9 mouse cellular contexts compared by ENCODE assay signal in the genomic region with DNA sequence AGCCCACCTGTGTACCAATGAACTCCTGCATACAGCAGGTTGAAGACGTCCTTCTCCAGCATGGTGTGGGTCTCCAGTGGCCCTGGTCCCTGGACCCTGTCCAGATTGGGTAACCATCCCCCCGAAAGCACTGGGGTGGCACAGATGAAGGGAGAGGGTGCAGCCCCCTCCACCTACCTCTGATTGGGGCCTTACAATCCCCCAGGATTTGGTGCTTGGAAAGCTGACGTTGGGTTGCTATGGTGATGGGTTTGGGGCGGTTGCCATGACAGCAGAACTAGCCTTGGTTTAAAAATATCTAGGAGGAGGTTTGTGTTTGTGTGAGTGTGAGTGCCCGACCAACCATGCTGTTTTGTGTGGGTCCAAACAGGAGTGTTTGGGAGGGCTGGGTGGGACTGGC. TPM values are rescaled to one million over a fixed set of nuclear protein-coding genes. Genes with fewer than 3 reads are reported as not detected.
A peak's percentile ranks its signal among the peaks of the same experiment; 100 is the strongest.
DNase-seq lines count a peak whose midpoint lies in the region; ATAC-seq and TF ChIP-seq lines count a peak whose summit lies in the region.
"Had no signal": no experiment of that assay in that cellular context is flagged by ENCODE, and none has a peak within 500 bp of the region (broad histone marks: within the 10 kb centered on the region; RNA-seq: fewer than 3 reads in every experiment).

No protein-coding gene starts in this region.

- no peak for TF ChIP-seq CTCF in olfactory bulb, adult 2 months (IDR thresholded peaks at IDR 0.05; ENCODE audit: insufficient read depth, low read depth, low read length)

- peaks cover 42% of the 10 kb centered on the region for H3K4me1 ChIP-seq in olfactory bulb, adult 2 months (ENCODE audit: control insufficient read depth, insufficient read depth, low read length)

- TF ChIP-seq POLR2A in olfactory bulb, adult 2 months (IDR thresholded peaks at IDR 0.05; ENCODE audit: insufficient read depth, low read depth, low read length) = peak; percentile 22; the same call in 1 of the 2 replicates

- no peak for ATAC-seq in erythroblast, adult 5-6 weeks (replicated peaks; ENCODE audit: low FRiP score, poor library complexity, severe bottlenecking)

- WGBS in olfactory bulb, adult 2 months = 15% methylated on average over 5 of the region's 5 CpGs

- peak; percentile 32 for DNase-seq in embryo, embryonic 9.5 days (ENCODE audit: extremely low spot score)
- DNase-seq in frontal cortex, postnatal 14 days (ENCODE audit: low spot score in 2 of 2) = peak; percentile 78 to 87
- DNase-seq in left cerebral cortex, adult 8-10 months (ENCODE audit: low spot score in 2 of 2) = peak; percentile 66 to 92
- DNase-seq in gastrocnemius, postnatal 36 days = no peak
- no peak for DNase-seq in natural killer cell, adult 2 months (ENCODE audit: low spot score in 2 of 2)
- DNase-seq: lung, postnatal 4 days had no signal

- intact Hi-C loops in gastrocnemius, postnatal 36 days (cut with DNase I) = no loop called here

- peak overlapping the region; percentile 99 for H3K27ac ChIP-seq in olfactory bulb, adult 2 months (ENCODE audit: insufficient read depth, low read depth, low read length)
- H3K27ac ChIP-seq: embryonic facial prominence, embryonic 13.5 days had no signal

- peak overlapping the region; percentile 25; the same call in 1 of the 2 replicates for H3K4me3 ChIP-seq in olfactory bulb, adult 2 months (ENCODE audit: insufficient read depth, low read depth, low read length)
- H3K4me3 ChIP-seq: embryonic facial prominence, embryonic 13.5 days had no signal

RNA-seq across cellular contexts. Expression of a gene that starts 2.9 kb away (rescaled TPM):
- total RNA-seq in left cerebral cortex, adult 8-10 months (2022) = 10 to 100 TPM; 67.1 to 75.1 (median 69.9) TPM
- polyA plus RNA-seq in olfactory bulb, adult 2 months (2012; ENCODE audit: insufficient read depth, insufficient read length, low replicate concordance, missing spikeins) = not detected in 2 replicates
- total RNA-seq in gastrocnemius, postnatal 36 days (2021) = 1 to 10 TPM; 1.7 to 1.8 TPM
- total RNA-seq in erythroblast, adult 5-6 weeks (2015; ENCODE audit: low replicate concordance) = not detected in 2 replicates
- not detected in 2 replicates for total RNA-seq in erythroblast, adult 5-6 weeks (2017; ENCODE audit: low replicate concordance)

RNA-seq across cellular contexts. Expression of a gene that starts 12.6 kb away (rescaled TPM):
- 10 to 100 TPM; 11.5 to 12.8 (median 12.2) TPM for total RNA-seq in left cerebral cortex, adult 8-10 months (2022)
- not detected in 2 replicates for polyA plus RNA-seq in olfactory bulb, adult 2 months (2012; ENCODE audit: insufficient read depth, insufficient read length, low replicate concordance, missing spikeins)
- total RNA-seq in gastrocnemius, postnatal 36 days (2021) = 1 to 10 TPM; 5.2 to 6.1 TPM
- total RNA-seq in erythroblast, adult 5-6 weeks (2015; ENCODE audit: low replicate concordance) = 5.2 TPM in 1 of 2 replicates, not detected in the other
- total RNA-seq in erythroblast, adult 5-6 weeks (2017; ENCODE audit: low replicate concordance) = 5.8 and 16.9 TPM in 2 replicates

RNA-seq across cellular contexts. Expression of a gene that starts 51.7 kb away (rescaled TPM):
- 10 to 100 TPM in 3 of 4 experiments, 1 to 10 TPM in 1; 9.4 to 15.3 (median 12.8) TPM for total RNA-seq in left cerebral cortex, adult 8-10 months (2022)
- polyA plus RNA-seq in olfactory bulb, adult 2 months (2012; ENCODE audit: insufficient read depth, insufficient read length, low replicate concordance, missing spikeins) = not detected in 2 replicates
- total RNA-seq in gastrocnemius, postnatal 36 days (2021) = 1 to 10 TPM in 1 of 2 experiments, under 1 TPM in 1; 0.99 to 1.3 TPM
- 330 and 397 TPM in 2 replicates for total RNA-seq in erythroblast, adult 5-6 weeks (2015; ENCODE audit: low replicate concordance)
- 26.8 and 56.7 TPM in 2 replicates for total RNA-seq in erythroblast, adult 5-6 weeks (2017; ENCODE audit: low replicate concordance)

Comparison
In these comparisons a context has a peak if more than half of its experiments do, and no peak if none do; other contexts are left out.
1. DNase-seq: peak in embryo, embryonic 9.5 days (single experiment), frontal cortex, postnatal 14 days (2 of 2) and left cerebral cortex, adult 8-10 months (2 of 2); none in gastrocnemius, postnatal 36 days (0 of 2) and natural killer cell, adult 2 months (0 of 2).
2. RNA of a gene that starts 2.9 kb away (total RNA-seq): 67.1 to 75.1 TPM in left cerebral cortex, adult 8-10 months; 1.7 to 1.8 TPM in gastrocnemius, postnatal 36 days and not detected in erythroblast, adult 5-6 weeks; every median in the first group is over 10 times any median in the second.
3. RNA of a gene that starts 51.7 kb away (total RNA-seq): 26.8 to 397 TPM in erythroblast, adult 5-6 weeks and 9.4 to 15.3 TPM in left cerebral cortex, adult 8-10 months; 0.99 to 1.3 TPM in gastrocnemius, postnatal 36 days; every median in the first group is over 4 times any median in the second.